Mouse (Mus musculus): Measurements from ENCODE around the gene Akap10.
"Not testable (repeated sequence)": the region's sequence is repeated elsewhere in the genome, so short reads cannot be mapped to it uniquely, and the experiment has no call there.

The Akap10 gene

GRCm38 (mm10) chr11:61930098-61930517 is at the start of gene Akap10:
Akap10 (minus strand) TSS chr11:61930252.
- DNase-seq (ENCODE audit: low spot score) = peak; percentile 90

- DNase-seq (ENCODE audit: low spot score) = no peak
These were observed 45.7 kb upstream of the Akap10 start for GRCm38 (mm10) chr11:61975783-61976182.

GRCm38 (mm10) chr11:61974106-61974707 is 44.2 kb upstream of the Akap10 start:
- no peak for DNase-seq (ENCODE audit: low spot score)

GRCm38 (mm10) chr11:61971441-61972221 is 41.6 kb upstream of the Akap10 start:
- DNase-seq (ENCODE audit: low spot score) = no peak

- no peak for DNase-seq (ENCODE audit: low spot score)
These were observed 40.8 kb upstream of the Akap10 start for GRCm38 (mm10) chr11:61970901-61971300.

- DNase-seq (ENCODE audit: low spot score) = no peak
These were observed 38.8 kb upstream of the Akap10 start for GRCm38 (mm10) chr11:61968875-61969274.

- DNase-seq (ENCODE audit: low spot score) = no peak
These were observed 37.0 kb upstream of the Akap10 start for GRCm38 (mm10) chr11:61967034-61967433.

- no peak for DNase-seq (ENCODE audit: low spot score)
These were observed 34.6 kb upstream of the Akap10 start for GRCm38 (mm10) chr11:61964611-61965010.

- no peak for DNase-seq (ENCODE audit: low spot score)
These were observed 33.1 kb upstream of the Akap10 start for GRCm38 (mm10) chr11:61963193-61963592.

GRCm38 (mm10) chr11:61962684-61963083 is 32.6 kb upstream of the Akap10 start:
- no peak for DNase-seq (ENCODE audit: low spot score)

- DNase-seq (ENCODE audit: low spot score) = no peak
These were observed 30.0 kb upstream of the Akap10 start for GRCm38 (mm10) chr11:61960096-61960495.

GRCm38 (mm10) chr11:61958706-61959105 is 28.7 kb upstream of the Akap10 start:
- not testable (repeated sequence) for DNase-seq (ENCODE audit: low spot score)

- DNase-seq (ENCODE audit: low spot score) = no peak
These were observed 27.3 kb upstream of the Akap10 start for GRCm38 (mm10) chr11:61957296-61957813.

- DNase-seq (ENCODE audit: low spot score) = peak; percentile 69
These were observed 26.7 kb upstream of the Akap10 start, which contains the start of gene Specc1 for GRCm38 (mm10) chr11:61956572-61957295. Specc1 (plus strand) TSS chr11:61956763.

GRCm38 (mm10) chr11:61955951-61956350 is 25.9 kb upstream of the Akap10 start:
- no peak for DNase-seq (ENCODE audit: low spot score)

GRCm38 (mm10) chr11:61955136-61955535 is 25.1 kb upstream of the Akap10 start:
- DNase-seq (ENCODE audit: low spot score) = no peak

- DNase-seq (ENCODE audit: low spot score) = no peak
These were observed 20.6 kb upstream of the Akap10 start for GRCm38 (mm10) chr11:61950632-61951031.

GRCm38 (mm10) chr11:61949315-61949714 is 19.3 kb upstream of the Akap10 start:
- DNase-seq (ENCODE audit: low spot score) = no peak

GRCm38 (mm10) chr11:61946608-61947007 is 16.6 kb upstream of the Akap10 start:
- no peak for DNase-seq (ENCODE audit: low spot score)

- DNase-seq (ENCODE audit: low spot score) = no peak
These were observed 14.4 kb upstream of the Akap10 start for GRCm38 (mm10) chr11:61944417-61944816.

- no peak for DNase-seq (ENCODE audit: low spot score)
These were observed 12.9 kb upstream of the Akap10 start for GRCm38 (mm10) chr11:61942903-61943302.

GRCm38 (mm10) chr11:61937761-61938160 is 7.7 kb upstream of the Akap10 start:
- DNase-seq (ENCODE audit: low spot score) = no peak

Data from ovary, adult 18-20 months (tissue).